Mouse (Mus musculus) forebrain, embryonic 12.5 days (tissue): ENCODE measurements around the gene Gstm2. TPM values are rescaled to one million over a fixed set of nuclear protein-coding genes. Genes with fewer than 3 reads are reported as not detected.

ENCODE experiments used
- polyA plus RNA-seq: library from polyadenylated mRNA; unstranded; fragments of >200 nt; fragmentation: Nextera tagmentation; extraction: Ambion mirVana; gene quantifications from 2 replicates; pipeline ENCODE4 v1.2.1, GENCODE M21; 2016

The Gstm2 gene
- polyA plus RNA-seq, 1 experiment from 2014 or later, result 9.3 TPM

Other genes with a start within 250 kb of the Gstm2 start
- 6.1 and 8.3 TPM in 2 replicates for gene Csf1, start 226.0 kb downstream of the Gstm2 start, polyA plus RNA-seq
- gene Eps8l3, start 109.2 kb downstream of the Gstm2 start, polyA plus RNA-seq, result not detected in 2 replicates
- 225 and 230 TPM in 2 replicates for gene Gstm5, start 90.6 kb downstream of the Gstm2 start, polyA plus RNA-seq
- gene Gstm7, start 54.6 kb downstream of the Gstm2 start, polyA plus RNA-seq, result 63.8 and 66.8 TPM in 2 replicates
- gene Gstm6, start 42.7 kb downstream of the Gstm2 start, polyA plus RNA-seq, result 10.7 and 12.0 TPM in 2 replicates
- not detected in 2 replicates for gene Gstm3, start 17.2 kb downstream of the Gstm2 start, polyA plus RNA-seq
- 23.7 and 29.7 TPM in 2 replicates for gene Gstm1, start 31.5 kb upstream of the Gstm2 start, polyA plus RNA-seq
- gene Gstm4, start 58.4 kb upstream of the Gstm2 start, polyA plus RNA-seq, result 11.3 and 12.2 TPM in 2 replicates
- gene Ampd2, start 100.2 kb upstream of the Gstm2 start, polyA plus RNA-seq, result 47.3 and 50.5 TPM in 2 replicates
- 0.44 and 0.86 TPM in 2 replicates for gene Gnat2, start 106.3 kb upstream of the Gstm2 start, polyA plus RNA-seq
- 198 and 205 TPM in 2 replicates for gene Gnai3, start 159.7 kb upstream of the Gstm2 start, polyA plus RNA-seq
- gene Gpr61, start 168.4 kb upstream of the Gstm2 start, polyA plus RNA-seq, result 0.44 and 0.63 TPM in 2 replicates
- gene Amigo1, start 199.9 kb upstream of the Gstm2 start, polyA plus RNA-seq, result 7.5 and 8.9 TPM in 2 replicates
- 4.3 and 5.6 TPM in 2 replicates for gene Cyb561d1, start 214.8 kb upstream of the Gstm2 start, polyA plus RNA-seq
- gene Atxn7l2, start 224.5 kb upstream of the Gstm2 start, polyA plus RNA-seq, result 24.0 and 28.1 TPM in 2 replicates
- 2.6 and 2.8 TPM in 2 replicates for gene Sypl2, start 240.2 kb upstream of the Gstm2 start, polyA plus RNA-seq